Mouse (Mus musculus) limb, embryonic 12.5 days (tissue): ENCODE data around the gene Phf20. TPM values are rescaled to one million over a fixed set of nuclear protein-coding genes. Genes with fewer than 3 reads are reported as not detected.

Experiments used
- ATAC-seq: fragments of 200-750 bp; cut with Nextera tagmentation; 2 replicates; pipeline ENCODE4 v1.8.0; 2017; ENCODE audit warnings: low read depth, moderate TSS enrichment; ENCODE audit not compliant: insufficient number of reproducible peaks, insufficient read depth, low FRiP score, low TSS enrichment
- H3K27ac ChIP-seq: fragments of 300-500 bp; sonication (generic); 2 replicates; pipeline ENCODE4 v1.5.1; 2016; ENCODE audit warnings: mild to moderate bottlenecking, moderate library complexity
- H3K27me3 ChIP-seq: fragments of 300-500 bp; sonication (generic); 2 replicates; pipeline ENCODE4 v1.6.1; 2016; ENCODE audit warnings: mild to moderate bottlenecking, moderate library complexity
- H3K36me3 ChIP-seq: fragments of 300-500 bp; sonication (generic); 2 replicates; pipeline ENCODE4 v1.6.1; 2016; ENCODE audit warnings: mild to moderate bottlenecking, moderate library complexity
- H3K4me1 ChIP-seq: fragments of 300-500 bp; sonication (generic); replicated peaks from 2 replicates; pipeline ENCODE4 v1.6.1; 2016
- H3K4me2 ChIP-seq: fragments of 300-500 bp; sonication (generic); 2 replicates; pipeline ENCODE4 v1.6.1; 2016; ENCODE audit warnings: mild to moderate bottlenecking, moderate library complexity
- H3K4me3 ChIP-seq: fragments of 300-500 bp; sonication (generic); replicated peaks from 2 replicates; pipeline ENCODE4 v1.5.1; 2016; ENCODE audit warnings: mild to moderate bottlenecking
- H3K9ac ChIP-seq: fragments of 300-500 bp; sonication (generic); replicated peaks from 2 replicates; pipeline ENCODE4 v1.6.1; 2016; ENCODE audit warnings: mild to moderate bottlenecking, moderate library complexity
- H3K9me3 ChIP-seq: fragments of 300-500 bp; sonication (generic); 2 replicates; pipeline ENCODE4 v1.6.1; 2016; ENCODE audit warnings: mild to moderate bottlenecking, moderate library complexity
- WGBS: fragments of 180-500 bp; shearing (Covaris S2); methylation state at CpG from one replicate; pipeline ENCODE4 v1.1.7; 2016; 5-methylcytosine and 5-hydroxymethylcytosine counted together
- microRNA-seq: library from miRNA; unstranded; fragments of <30 nt; microRNA quantifications from one replicate; pipeline ENCODE4, GENCODE M21; 2017
- polyA plus RNA-seq: library from polyadenylated mRNA; unstranded; fragments of >200 nt; fragmentation: Nextera tagmentation; extraction: Ambion mirVana; gene quantifications from 2 replicates; pipeline ENCODE4 v1.2.1, GENCODE M21; 2016

Gene Phf20
- polyA plus RNA-seq, 1 experiment from 2014 or later = 84.3 TPM

DNA sequence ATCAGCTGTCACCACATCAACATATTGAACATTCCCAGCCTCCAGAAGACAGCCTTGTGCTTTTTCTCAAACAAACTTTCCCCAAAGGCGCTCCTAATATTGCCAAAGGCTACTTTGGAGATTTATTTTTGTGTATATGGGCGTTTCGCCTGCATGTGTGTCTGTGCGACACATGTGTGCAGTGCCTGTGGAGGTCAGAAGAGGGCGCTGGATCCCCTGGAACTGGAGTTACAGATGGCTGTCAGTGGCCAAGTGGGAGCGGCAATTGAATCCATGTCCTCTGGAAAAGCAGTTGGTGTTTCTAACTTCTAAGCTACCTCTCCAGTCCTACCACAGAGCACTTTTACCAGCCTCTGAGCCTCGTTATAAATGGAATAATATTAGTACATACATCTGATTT, 155.0 kb downstream of the Phf20 start:
- 80% methylated on average over 7 of the region's 7 CpGs for WGBS
- H3K9me3 ChIP-seq = no peaks in the 10 kb centered on the region
- ATAC-seq = no peak

DNA sequence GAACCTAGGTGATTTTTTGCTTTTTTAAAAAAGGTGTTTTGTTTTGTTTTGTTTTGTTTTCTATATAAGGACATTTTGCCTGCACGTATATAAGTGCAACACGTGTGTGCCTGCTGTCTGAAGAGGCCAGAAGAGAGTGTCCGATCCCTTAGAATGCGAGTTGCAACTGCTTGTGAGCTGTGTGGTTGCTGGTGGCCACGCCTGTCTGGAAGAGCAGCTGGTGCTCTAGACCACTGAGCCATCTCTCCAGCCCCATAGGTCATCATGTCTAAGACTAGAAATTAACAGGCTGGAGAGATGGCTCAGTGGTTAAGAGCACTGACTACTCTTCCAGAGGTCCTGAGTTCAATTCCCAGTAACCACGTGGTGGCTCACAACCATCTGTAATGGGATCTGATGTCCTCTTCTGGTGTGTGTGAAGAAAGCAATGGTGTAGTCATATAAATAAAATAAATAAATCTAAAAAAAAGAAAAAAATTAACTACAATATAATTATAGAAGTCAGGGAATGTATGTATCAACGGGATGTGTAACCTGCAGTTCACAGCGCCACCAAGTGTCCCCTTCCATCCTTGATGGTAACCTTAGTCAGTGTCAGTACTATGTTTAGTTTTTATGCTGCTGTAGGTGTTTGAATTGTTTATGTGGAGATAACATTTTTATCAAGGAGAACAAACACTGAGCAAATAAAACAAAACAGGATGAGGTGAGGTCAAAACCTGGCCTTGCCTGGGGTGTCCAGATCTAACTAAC, 156.3 kb downstream of the Phf20 start:
- ATAC-seq = no peak
- H3K27me3 ChIP-seq = no peaks in the 10 kb centered on the region
- H3K4me2 ChIP-seq = no peak overlapping the region
- no peaks in the 10 kb centered on the region for H3K4me1 ChIP-seq
- no peak overlapping the region for H3K9ac ChIP-seq
- no peaks in the 10 kb centered on the region for H3K36me3 ChIP-seq
- no peak overlapping the region for H3K4me3 ChIP-seq
- H3K27ac ChIP-seq = no peak overlapping the region
- H3K9me3 ChIP-seq = no peaks in the 10 kb centered on the region
- WGBS = 82% methylated on average over 8 of the region's 8 CpGs

More for the DNA sequence above, 155.0 kb downstream of the Phf20 start:
- no peak overlapping the region for H3K9ac ChIP-seq
- H3K4me1 ChIP-seq = no peaks in the 10 kb centered on the region
- no peak overlapping the region for H3K27ac ChIP-seq
- H3K27me3 ChIP-seq = no peaks in the 10 kb centered on the region
- H3K4me3 ChIP-seq = no peak overlapping the region
- H3K4me2 ChIP-seq = no peak overlapping the region
- no peaks in the 10 kb centered on the region for H3K36me3 ChIP-seq

DNA sequence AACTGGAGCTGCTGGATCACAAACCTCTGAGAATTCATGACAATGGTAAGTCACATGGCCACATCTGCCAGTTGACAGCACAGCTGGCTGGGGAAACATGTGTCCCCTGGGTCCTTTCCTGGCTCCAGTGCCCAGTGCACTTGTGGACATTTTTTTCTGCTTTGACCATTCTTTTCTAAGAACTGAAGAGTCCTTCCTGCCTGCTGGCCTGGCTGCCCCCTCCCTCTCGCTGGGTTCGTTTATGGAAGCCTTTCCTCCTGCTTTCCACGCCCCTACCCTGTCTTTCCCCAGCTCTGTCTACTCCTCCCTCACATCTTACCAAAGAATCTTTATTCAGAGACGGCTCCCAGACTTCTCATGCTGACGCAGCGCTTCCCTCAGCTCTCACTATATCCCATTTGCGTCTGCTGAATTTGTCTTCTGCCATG, 157.0 kb downstream of the Phf20 start:
- H3K4me2 ChIP-seq = no peak overlapping the region
- H3K27me3 ChIP-seq = no peaks in the 10 kb centered on the region
- H3K27ac ChIP-seq = no peak overlapping the region
- H3K9me3 ChIP-seq = no peaks in the 10 kb centered on the region
- WGBS = 51% methylated on average over 7 of the region's 7 CpGs
- no peak for ATAC-seq
- no peaks in the 10 kb centered on the region for H3K36me3 ChIP-seq
- H3K4me3 ChIP-seq = no peak overlapping the region
- H3K4me1 ChIP-seq = no peaks in the 10 kb centered on the region
- no peak overlapping the region for H3K9ac ChIP-seq

DNA sequence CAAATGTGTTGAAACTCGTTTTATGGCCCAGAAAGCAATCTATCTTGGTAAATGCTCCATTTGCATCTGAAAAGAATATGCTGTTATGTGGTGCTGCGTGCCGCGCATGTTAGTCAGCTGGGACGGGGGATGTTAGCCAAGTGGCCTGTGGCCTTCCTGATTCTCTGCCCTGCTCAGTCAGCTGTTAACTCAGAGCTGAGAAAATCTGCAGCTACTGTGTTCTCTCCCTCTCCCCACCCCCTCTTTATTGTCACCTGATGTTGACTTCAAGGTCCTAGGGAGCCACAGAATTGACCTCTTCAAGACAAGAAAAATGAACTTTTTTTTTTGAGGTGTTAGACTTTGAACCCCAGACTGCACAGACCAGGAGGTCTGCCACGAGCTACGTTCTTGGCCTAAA, 159.8 kb downstream of the Phf20 start:
- Histone ChIP-seq H3K27me3 (no peaks in the 10 kb centered on the region), H3K36me3 (no peaks in the 10 kb centered on the region), H3K9ac (no peak overlapping the region), H3K4me1 (no peaks in the 10 kb centered on the region), H3K4me2 (no peak overlapping the region), H3K4me3 (no peak overlapping the region), H3K27ac (no peak overlapping the region), H3K9me3 (no peaks in the 10 kb centered on the region)
- ATAC-seq = no peak
- 78% methylated on average over 7 of the region's 7 CpGs for WGBS

Small RNA genes within 50 kb of the gene (microRNA-seq; reads per million reads assigned to microRNA genes)
- gene Gm22759 = not detected

Other genes starting within 250 kb of the Phf20 start
- 35.1 and 40.6 TPM in 2 replicates for gene Cep250, start 240.0 kb upstream of the Phf20 start, polyA plus RNA-seq
- 1.5 TPM in 2 replicates for gene 6430550D23Rik, start 188.5 kb upstream of the Phf20 start, polyA plus RNA-seq
- gene Ergic3, start 188.4 kb upstream of the Phf20 start, polyA plus RNA-seq = 184 and 185 TPM in 2 replicates
- 0.22 TPM in 1 of 2 replicates, not detected in the other for gene Fer1l4, start 143.5 kb upstream of the Phf20 start, polyA plus RNA-seq
- gene Spag4, start 131.3 kb upstream of the Phf20 start, polyA plus RNA-seq = 6.4 and 6.9 TPM in 2 replicates
- 73.9 TPM in 2 replicates for gene Cpne1, start 84.5 kb upstream of the Phf20 start, polyA plus RNA-seq
- 38.0 and 51.8 TPM in 2 replicates for gene Rbm12, start 84.5 kb upstream of the Phf20 start, polyA plus RNA-seq
- gene Gm28036, start 69.4 kb upstream of the Phf20 start, polyA plus RNA-seq = 16.8 and 22.0 TPM in 2 replicates
- gene Romo1, start 52.4 kb upstream of the Phf20 start, polyA plus RNA-seq = 447 and 463 TPM in 2 replicates
- 32.9 and 33.7 TPM in 2 replicates for gene Nfs1, start 52.3 kb upstream of the Phf20 start, polyA plus RNA-seq
- 757 and 825 TPM in 2 replicates for gene Rbm39, start 16.2 kb upstream of the Phf20 start, polyA plus RNA-seq
- 4.7 and 5.2 TPM in 2 replicates for gene Cnbd2, start 115.8 kb downstream of the Phf20 start, polyA plus RNA-seq
- 88.7 and 106 TPM in 2 replicates for gene Scand1, start 116.2 kb downstream of the Phf20 start, polyA plus RNA-seq
- gene Epb41l1, start 224.4 kb downstream of the Phf20 start, polyA plus RNA-seq = 2.5 and 2.6 TPM in 2 replicates